Mouse (Mus musculus) E14TG2a.4 (cell line): ENCODE measurements around the gene Gm5089.

Experiments
- CTCF ChIP-seq: conservative IDR thresholded peaks from 2 replicates; pipeline ENCODE4 v1.5.1; 2014; ENCODE audit warnings: low read length
- POU5F1 ChIP-seq: IDR thresholded peaks from 2 replicates; pipeline ENCODE4 v1.6.1; 2014; ENCODE audit warnings: low read length, borderline replicate concordance

GRCm38 (mm10) chr14:122474891-122475556, 24.1 kb upstream of the Gm5089 start, which contains the start of gene Zic2:
- no peak for TF ChIP-seq CTCF
- TF ChIP-seq POU5F1, result no peak
